8 mouse cellular contexts compared by ENCODE assay signal in genomic region chr2:129038937-129039631, GRCm38 (mm10). TPM values are rescaled to one million over a fixed set of nuclear protein-coding genes. Genes with fewer than 3 reads are reported as not detected.
DNase-seq lines count a peak whose midpoint lies in the region; ATAC-seq lines count a peak whose summit lies in the region.

No protein-coding gene starts in this region.

- H3K36me3 ChIP-seq in heart, embryonic 14.5 days (ENCODE audit: control insufficient read depth, insufficient read depth, low read length) = no peaks in the 10 kb centered on the region
- no peaks in the 10 kb centered on the region for H3K36me3 ChIP-seq in limb, embryonic 13.5 days
- H3K36me3 ChIP-seq in neural tube, embryonic 11.5 days (ENCODE audit: control insufficient read depth, insufficient read depth, low read length) = no peaks in the 10 kb centered on the region

- H3K9ac ChIP-seq in heart, embryonic 14.5 days (ENCODE audit: low read length) = peak overlapping the region; percentile 65
- peak overlapping the region; percentile 63 for H3K9ac ChIP-seq in limb, embryonic 13.5 days
- H3K9ac ChIP-seq in neural tube, embryonic 11.5 days (ENCODE audit: low read length) = peak overlapping the region; percentile 63

- H3K27me3 ChIP-seq in heart, embryonic 14.5 days (ENCODE audit: control insufficient read depth, insufficient read depth, low read length) = peaks cover 57% of the 10 kb centered on the region
- peaks cover 65% of the 10 kb centered on the region for H3K27me3 ChIP-seq in limb, embryonic 13.5 days
- peaks cover 16% of the 10 kb centered on the region for H3K27me3 ChIP-seq in neural tube, embryonic 11.5 days (ENCODE audit: control insufficient read depth, insufficient read depth, low read length)

- no peak overlapping the region for H3K27ac ChIP-seq in heart, embryonic 14.5 days (replicated peaks in 1 of 2; ENCODE audit: control insufficient read depth in 1 of 2, insufficient read depth in 1 of 2, low read depth in 2 of 2, low read length in 2 of 2)
- H3K27ac ChIP-seq in limb, embryonic 13.5 days = no peak overlapping the region
- H3K27ac ChIP-seq in neural tube, embryonic 11.5 days (ENCODE audit: low read depth, low read length) = no peak overlapping the region

- H3K4me2 ChIP-seq in heart, embryonic 14.5 days (ENCODE audit: low read length) = peak overlapping the region; percentile 98
- peak overlapping the region; percentile 91 for H3K4me2 ChIP-seq in limb, embryonic 13.5 days (replicated peaks)
- peak overlapping the region; percentile 90 for H3K4me2 ChIP-seq in neural tube, embryonic 11.5 days (ENCODE audit: low read depth)

- H3K4me1 ChIP-seq in heart, embryonic 14.5 days (ENCODE audit: control insufficient read depth in 2 of 2, insufficient read depth in 2 of 2, low read length in 2 of 2) = peaks cover 4 to 7% of the 10 kb centered on the region in 2 experiments; a peak in 3 of 4 replicates
- peaks cover 11% of the 10 kb centered on the region for H3K4me1 ChIP-seq in limb, embryonic 13.5 days
- H3K4me1 ChIP-seq in neural tube, embryonic 11.5 days (ENCODE audit: control insufficient read depth, insufficient read depth, low read length) = no peaks in the 10 kb centered on the region; the same call in 1 of the 2 replicates

- WGBS in heart, embryonic 14.5 days = 3% methylated on average over 61 of the region's 62 CpGs
- WGBS in limb, embryonic 13.5 days = 3% methylated on average over 62 of the region's 62 CpGs
- WGBS in neural tube, embryonic 11.5 days = 3% methylated on average over 58 of the region's 62 CpGs

- peak overlapping the region; percentile 45 to 49 for H3K4me3 ChIP-seq in heart, embryonic 14.5 days (ENCODE audit: control insufficient read depth in 1 of 2, insufficient read depth in 1 of 2, low read depth in 1 of 2, low read length in 2 of 2)
- peak overlapping the region; percentile 51 for H3K4me3 ChIP-seq in limb, embryonic 13.5 days
- H3K4me3 ChIP-seq in neural tube, embryonic 11.5 days (ENCODE audit: low read depth, low read length) = peak overlapping the region; percentile 41

- no peaks in the 10 kb centered on the region for H3K9me3 ChIP-seq in heart, embryonic 14.5 days (ENCODE audit: control insufficient read depth, low read length)
- no peaks in the 10 kb centered on the region for H3K9me3 ChIP-seq in limb, embryonic 13.5 days
- no peaks in the 10 kb centered on the region for H3K9me3 ChIP-seq in neural tube, embryonic 11.5 days (ENCODE audit: control insufficient read depth, low read length)

- ATAC-seq in frontal cortex, adult (ENCODE audit: low TSS enrichment) = peak; percentile 45
- ATAC-seq in heart, embryonic 14.5 days (ENCODE audit: insufficient number of reproducible peaks, insufficient read depth, low FRiP score, low read depth) = 0 out of 2 replicates have a peak, but pooled peaks have one; percentile 31
- ATAC-seq in limb, embryonic 13.5 days (ENCODE audit: low FRiP score, low read depth) = peak; percentile 32; the same call in 1 of the 2 replicates
- ATAC-seq in neural tube, embryonic 11.5 days (ENCODE audit: insufficient read depth, low FRiP score, low TSS enrichment) = peak; percentile 53
- ATAC-seq in inflammation-experienced regulatory T-cells, adult 6 months = no peak

- DNase-seq in frontal cortex, postnatal 25 days (ENCODE audit: low spot score in 2 of 2) = no peak
- peak; percentile 10 for DNase-seq in urinary bladder, postnatal 25 days (ENCODE audit: low spot score)
- no peak for DNase-seq in urinary bladder, adult 2 months (ENCODE audit: low spot score)
- peak; percentile 57 for DNase-seq in neural tube, embryonic 11.5 days (ENCODE audit: low spot score)

RNA-seq across cellular contexts. Expression of gene Vinac1, which starts 8.9 kb away (rescaled TPM):
- polyA plus RNA-seq in urinary bladder, adult 2 months (2012; rRNA removed) = 0.13 and 0.17 TPM in 2 replicates
- 0.05 and 0.09 TPM in 2 replicates for polyA plus RNA-seq in heart, embryonic 14.5 days (2014; fragmentation: Nextera tagmentation; extraction: Ambion mirVana)
- polyA plus RNA-seq in limb, embryonic 13.5 days (2015; fragmentation: Nextera tagmentation; extraction: Ambion mirVana) = 0.09 and 0.14 TPM in 2 replicates
- 0.19 and 0.24 TPM in 2 replicates for polyA plus RNA-seq in neural tube, embryonic 11.5 days (2014; fragmentation: Nextera tagmentation; extraction: Ambion mirVana)
- polyA plus RNA-seq in inflammation-experienced regulatory T-cells, adult 6 months (2017; shearing (Covaris generic)) = under 1 TPM in 1 of 3 experiments, not detected in 2; 0.16 TPM

RNA-seq across cellular contexts. Expression of gene Ttl, which starts 26.7 kb away (rescaled TPM):
- polyA plus RNA-seq in urinary bladder, adult 2 months (2012; rRNA removed) = 10.1 and 12.0 TPM in 2 replicates
- polyA plus RNA-seq in heart, embryonic 14.5 days (2014; fragmentation: Nextera tagmentation; extraction: Ambion mirVana) = 9.2 and 10.7 TPM in 2 replicates
- polyA plus RNA-seq in limb, embryonic 13.5 days (2015; fragmentation: Nextera tagmentation; extraction: Ambion mirVana) = 19.4 and 22.0 TPM in 2 replicates
- polyA plus RNA-seq in neural tube, embryonic 11.5 days (2014; fragmentation: Nextera tagmentation; extraction: Ambion mirVana) = 19.6 and 21.3 TPM in 2 replicates
- polyA plus RNA-seq in inflammation-experienced regulatory T-cells, adult 6 months (2017; shearing (Covaris generic)) = 1 to 10 TPM; 1.2 to 2.0 (median 1.3) TPM

Comparison
In these comparisons a context has a peak if more than half of its experiments do, and no peak if none do; other contexts are left out.
1. DNase-seq: peak in urinary bladder, postnatal 25 days (single experiment) and neural tube, embryonic 11.5 days (single experiment); none in frontal cortex, postnatal 25 days (0 of 2) and urinary bladder, adult 2 months (single experiment).
2. Peak in every context shown above with its lines, with median percentiles within 50 percentile points of each other: H3K4me2 ChIP-seq, H3K4me3 ChIP-seq and H3K9ac ChIP-seq.